Mouse (Mus musculus): ENCODE data around the gene Sigirr. TPM values are rescaled to one million over a fixed set of nuclear protein-coding genes. Genes with fewer than 3 reads are reported as not detected.

The Sigirr gene
- polyA plus RNA-seq, 1 experiment from 2014 or later, result 2.1 TPM

- Histone ChIP-seq H3K9ac (replicated peaks; ENCODE audit: low read depth, low read length) (peak overlapping the region; percentile 64), H3K27me3 (replicated peaks; ENCODE audit: control insufficient read depth, insufficient read depth, low read length) (no peaks in the 10 kb centered on the region), H3K9me3 (ENCODE audit: control insufficient read depth, low read length) (no peaks in the 10 kb centered on the region), H3K36me3 (ENCODE audit: control insufficient read depth, insufficient read depth) (no peaks in the 10 kb centered on the region), H3K4me2 (ENCODE audit: low read length) (peak overlapping the region; percentile 94), H3K27ac (ENCODE audit: low read length) (peak overlapping the region; percentile 80; the same call in 1 of the 2 replicates), H3K4me1 (replicated peaks; ENCODE audit: control insufficient read depth, insufficient read depth, low read length) (peaks cover 10% of the 10 kb centered on the region), H3K4me3 (replicated peaks; ENCODE audit: low read length) (peak overlapping the region; percentile 49)
- peak; percentile 90 for ATAC-seq
- whole genome bisulfite sequencing, result 10% methylated on average over 16 of the region's 19 CpGs
Measured at GRCm38 (mm10) chr7:141047581-141048225, 52.7 kb downstream of the Sigirr start.

- Histone ChIP-seq H3K27me3 (replicated peaks; ENCODE audit: control insufficient read depth, insufficient read depth, low read length) (no peaks in the 10 kb centered on the region), H3K4me3 (replicated peaks; ENCODE audit: low read length) (no peak overlapping the region), H3K4me2 (ENCODE audit: low read length) (peak overlapping the region; percentile 94), H3K9me3 (ENCODE audit: control insufficient read depth, low read length) (no peaks in the 10 kb centered on the region), H3K27ac (ENCODE audit: low read length) (no peak overlapping the region), H3K36me3 (ENCODE audit: control insufficient read depth, insufficient read depth) (no peaks in the 10 kb centered on the region), H3K4me1 (replicated peaks; ENCODE audit: control insufficient read depth, insufficient read depth, low read length) (peaks cover 10% of the 10 kb centered on the region), H3K9ac (replicated peaks; ENCODE audit: low read depth, low read length) (no peak overlapping the region)
- 67% methylated on average over 6 of the region's 6 CpGs for WGBS
- no peak for ATAC-seq
Measured at GRCm38 (mm10) chr7:141046931-141047580, 53.3 kb downstream of the Sigirr start.

GRCm38 (mm10) chr7:141042539-141042938 lies 57.8 kb downstream of the Sigirr start:
- H3K4me2 ChIP-seq (ENCODE audit: low read length), result no peak overlapping the region
- ATAC-seq, result no peak
- no peak overlapping the region for H3K4me3 ChIP-seq (replicated peaks; ENCODE audit: low read length)
- H3K4me1 ChIP-seq (replicated peaks; ENCODE audit: control insufficient read depth, insufficient read depth, low read length), result peaks cover 4% of the 10 kb centered on the region
- H3K27me3 ChIP-seq (replicated peaks; ENCODE audit: control insufficient read depth, insufficient read depth, low read length), result no peaks in the 10 kb centered on the region
- 59% methylated on average over 4 of the region's 4 CpGs for WGBS
- H3K27ac ChIP-seq (ENCODE audit: low read length), result no peak overlapping the region
- H3K36me3 ChIP-seq (ENCODE audit: control insufficient read depth, insufficient read depth), result no peaks in the 10 kb centered on the region
- H3K9me3 ChIP-seq (ENCODE audit: control insufficient read depth, low read length), result no peaks in the 10 kb centered on the region
- no peak overlapping the region for H3K9ac ChIP-seq (replicated peaks; ENCODE audit: low read depth, low read length)

DNA sequence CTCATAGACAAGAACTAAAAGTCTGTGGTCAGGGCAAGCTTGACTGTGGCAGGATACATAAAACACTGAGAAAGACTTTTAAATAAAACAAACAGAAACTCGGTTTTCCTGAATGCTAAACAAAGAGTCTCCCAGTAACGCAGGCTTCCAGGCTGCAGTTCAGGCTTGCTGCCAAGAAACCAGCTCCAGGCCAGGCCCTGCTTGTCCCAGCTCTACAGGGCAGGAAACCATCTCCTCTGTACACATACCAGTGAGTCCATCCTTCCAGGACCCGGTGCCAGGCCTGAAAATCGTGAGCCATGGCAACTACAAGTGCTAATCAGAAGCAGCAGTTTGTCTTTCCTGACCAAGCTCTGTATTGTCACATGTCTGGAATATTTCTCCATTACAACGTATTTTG lies 58.7 kb downstream of the Sigirr start:
- H3K4me1 ChIP-seq (replicated peaks; ENCODE audit: control insufficient read depth, insufficient read depth, low read length), result no peaks in the 10 kb centered on the region
- H3K9me3 ChIP-seq (ENCODE audit: control insufficient read depth, low read length), result no peaks in the 10 kb centered on the region
- no peak overlapping the region for H3K4me2 ChIP-seq (ENCODE audit: low read length)
- no peaks in the 10 kb centered on the region for H3K27me3 ChIP-seq (replicated peaks; ENCODE audit: control insufficient read depth, insufficient read depth, low read length)
- no peak overlapping the region for H3K4me3 ChIP-seq (replicated peaks; ENCODE audit: low read length)
- WGBS, result 23% methylated on average over 5 of the region's 5 CpGs
- no peaks in the 10 kb centered on the region for H3K36me3 ChIP-seq (ENCODE audit: control insufficient read depth, insufficient read depth)
- ATAC-seq, result peak; percentile 76
- H3K27ac ChIP-seq (ENCODE audit: low read length), result no peak overlapping the region
- H3K9ac ChIP-seq (replicated peaks; ENCODE audit: low read depth, low read length), result no peak overlapping the region

Other genes with a start within 250 kb of the Sigirr start
- gene Gm45785, start 244.2 kb downstream of the Sigirr start, polyA plus RNA-seq (2015; fragmentation: Nextera tagmentation; extraction: Ambion mirVana), result not detected in 2 replicates
- gene Ric8a, start 243.6 kb downstream of the Sigirr start, polyA plus RNA-seq (2015; fragmentation: Nextera tagmentation; extraction: Ambion mirVana), result 91.2 and 101 TPM in 2 replicates
- 35.6 and 40.4 TPM in 2 replicates for gene Bet1l, start 243.0 kb downstream of the Sigirr start, polyA plus RNA-seq (2015; fragmentation: Nextera tagmentation; extraction: Ambion mirVana)
- 272 and 303 TPM in 2 replicates for gene Psmd13, start 218.6 kb downstream of the Sigirr start, polyA plus RNA-seq (2015; fragmentation: Nextera tagmentation; extraction: Ambion mirVana)
- 29.5 and 38.5 TPM in 2 replicates for gene Sirt3, start 218.3 kb downstream of the Sigirr start, polyA plus RNA-seq (2015; fragmentation: Nextera tagmentation; extraction: Ambion mirVana)
- not detected in 2 replicates for gene Cox8b, start 200.1 kb downstream of the Sigirr start, polyA plus RNA-seq (2015; fragmentation: Nextera tagmentation; extraction: Ambion mirVana)
- gene Nlrp6, start 179.7 kb downstream of the Sigirr start, polyA plus RNA-seq (2015; fragmentation: Nextera tagmentation; extraction: Ambion mirVana), result 0.68 and 0.71 TPM in 2 replicates
- gene Pgghg, start 159.2 kb downstream of the Sigirr start, polyA plus RNA-seq (2015; fragmentation: Nextera tagmentation; extraction: Ambion mirVana), result 8.9 and 10.1 TPM in 2 replicates
- gene Ifitm5, start 150.3 kb downstream of the Sigirr start, polyA plus RNA-seq (2015; fragmentation: Nextera tagmentation; extraction: Ambion mirVana), result 0.38 and 2.1 TPM in 2 replicates
- not detected in 2 replicates for gene Gm45717, start 144.6 kb downstream of the Sigirr start, polyA plus RNA-seq (2015; fragmentation: Nextera tagmentation; extraction: Ambion mirVana)
- gene Ifitm2, start 144.6 kb downstream of the Sigirr start, polyA plus RNA-seq (2015; fragmentation: Nextera tagmentation; extraction: Ambion mirVana), result 126 and 150 TPM in 2 replicates
- gene Ifitm1, start 133.4 kb downstream of the Sigirr start, polyA plus RNA-seq (2015; fragmentation: Nextera tagmentation; extraction: Ambion mirVana), result 9.0 and 11.2 TPM in 2 replicates
- 21.0 and 26.1 TPM in 2 replicates for gene Ifitm3, start 89.8 kb downstream of the Sigirr start, polyA plus RNA-seq (2015; fragmentation: Nextera tagmentation; extraction: Ambion mirVana)
- gene Ifitm6, start 82.6 kb downstream of the Sigirr start, polyA plus RNA-seq (2015; fragmentation: Nextera tagmentation; extraction: Ambion mirVana), result 0.40 and 0.57 TPM in 2 replicates
- gene Gm17387, start 71.4 kb downstream of the Sigirr start, polyA plus RNA-seq (2015; fragmentation: Nextera tagmentation; extraction: Ambion mirVana), result not detected in 2 replicates
- gene B4galnt4, start 39.5 kb downstream of the Sigirr start, polyA plus RNA-seq (2015; fragmentation: Nextera tagmentation; extraction: Ambion mirVana), result 45.4 and 53.0 TPM in 2 replicates
- 0.17 TPM in 1 of 2 replicates, not detected in the other for gene Pkp3, start 22.4 kb downstream of the Sigirr start, polyA plus RNA-seq (2015; fragmentation: Nextera tagmentation; extraction: Ambion mirVana)
- 0.21 and 0.22 TPM in 2 replicates for gene Ano9, start 17.2 kb upstream of the Sigirr start, polyA plus RNA-seq (2015; fragmentation: Nextera tagmentation; extraction: Ambion mirVana)
- 74.9 and 78.9 TPM in 2 replicates for gene Ptdss2, start 21.8 kb upstream of the Sigirr start, polyA plus RNA-seq (2015; fragmentation: Nextera tagmentation; extraction: Ambion mirVana)
- gene Rnh1, start 72.3 kb upstream of the Sigirr start, polyA plus RNA-seq (2015; fragmentation: Nextera tagmentation; extraction: Ambion mirVana), result 41.0 and 45.7 TPM in 2 replicates
- 105 and 113 TPM in 2 replicates for gene Hras, start 93.4 kb upstream of the Sigirr start, polyA plus RNA-seq (2015; fragmentation: Nextera tagmentation; extraction: Ambion mirVana)
- 10.0 and 13.9 TPM in 2 replicates for gene Lrrc56, start 93.6 kb upstream of the Sigirr start, polyA plus RNA-seq (2015; fragmentation: Nextera tagmentation; extraction: Ambion mirVana)
- gene Lmntd2, start 113.5 kb upstream of the Sigirr start, polyA plus RNA-seq (2015; fragmentation: Nextera tagmentation; extraction: Ambion mirVana), result 0.76 and 1.2 TPM in 2 replicates
- 22.9 and 23.6 TPM in 2 replicates for gene Rassf7, start 115.3 kb upstream of the Sigirr start, polyA plus RNA-seq (2015; fragmentation: Nextera tagmentation; extraction: Ambion mirVana)
- 90.2 and 96.1 TPM in 2 replicates for gene Phrf1, start 128.2 kb upstream of the Sigirr start, polyA plus RNA-seq (2015; fragmentation: Nextera tagmentation; extraction: Ambion mirVana)
- 0.76 and 1.9 TPM in 2 replicates for gene Irf7, start 165.9 kb upstream of the Sigirr start, polyA plus RNA-seq (2015; fragmentation: Nextera tagmentation; extraction: Ambion mirVana)
- gene Cdhr5, start 176.2 kb upstream of the Sigirr start, polyA plus RNA-seq (2015; fragmentation: Nextera tagmentation; extraction: Ambion mirVana), result not detected in 2 replicates
- 0.55 and 2.0 TPM in 2 replicates for gene Sct, start 178.6 kb upstream of the Sigirr start, polyA plus RNA-seq (2015; fragmentation: Nextera tagmentation; extraction: Ambion mirVana)
- gene Drd4, start 191.4 kb upstream of the Sigirr start, polyA plus RNA-seq (2015; fragmentation: Nextera tagmentation; extraction: Ambion mirVana), result 0.47 and 0.52 TPM in 2 replicates
- 144 and 164 TPM in 2 replicates for gene Deaf1, start 227.1 kb upstream of the Sigirr start, polyA plus RNA-seq (2015; fragmentation: Nextera tagmentation; extraction: Ambion mirVana)
- 53.6 and 62.2 TPM in 2 replicates for gene Tmem80, start 227.2 kb upstream of the Sigirr start, polyA plus RNA-seq (2015; fragmentation: Nextera tagmentation; extraction: Ambion mirVana)
- gene Eps8l2, start 238.3 kb upstream of the Sigirr start, polyA plus RNA-seq (2015; fragmentation: Nextera tagmentation; extraction: Ambion mirVana), result 0.67 and 0.93 TPM in 2 replicates

Data from forebrain, embryonic 16.5 days (tissue).